In genomic region chr7:99351104-99351801, GRCm38 (mm10) we compare ENCODE assay signal across 9 mouse cellular contexts. TPM values are rescaled to one million over a fixed set of nuclear protein-coding genes. Genes with fewer than 3 reads are reported as not detected.
A peak's percentile ranks its signal among the peaks of the same experiment; 100 is the strongest.
ATAC-seq and TF ChIP-seq lines count a peak whose summit lies in the region.
"Had no signal": no experiment of that assay in that cellular context is flagged by ENCODE, and none has a peak within 500 bp of the region (broad histone marks: within the 10 kb centered on the region; RNA-seq: fewer than 3 reads in every experiment).

No protein-coding gene starts in this region.

- no peak for TF ChIP-seq POLR2A in ES-Bruce4 (IDR thresholded peaks at IDR 0.05; ENCODE audit: insufficient read depth, low read length)

- H3K9ac ChIP-seq in ES-Bruce4 (ENCODE audit: low read depth, poor library complexity, severe bottlenecking): peak overlapping the region; percentile 70
- peak overlapping the region; percentile 38 for H3K9ac ChIP-seq in forebrain, embryonic 15.5 days (replicated peaks)
- H3K9ac ChIP-seq in hindbrain, embryonic 12.5 days: peak overlapping the region; percentile 72
- H3K9ac ChIP-seq in liver, embryonic 15.5 days: no peak overlapping the region
- H3K9ac ChIP-seq in neural tube, embryonic 15.5 days (replicated peaks): peak overlapping the region; percentile 50

- H3K4me1 ChIP-seq in ES-Bruce4 (ENCODE audit: control insufficient read depth, insufficient read depth, low read length): peaks cover 7% of the 10 kb centered on the region
- H3K4me1 ChIP-seq in forebrain, embryonic 15.5 days: peaks cover 50% of the 10 kb centered on the region
- H3K4me1 ChIP-seq in hindbrain, embryonic 12.5 days: peaks cover 64% of the 10 kb centered on the region
- 0 out of 2 replicates have a peak, but pooled peaks cover under 1% of the 10 kb centered on the region for H3K4me1 ChIP-seq in liver, embryonic 15.5 days (replicated peaks)
- peaks cover 56% of the 10 kb centered on the region for H3K4me1 ChIP-seq in neural tube, embryonic 15.5 days

- H3K27me3 ChIP-seq in ES-Bruce4 (ENCODE audit: control insufficient read depth, insufficient read depth, low read length, poor library complexity, severe bottlenecking): no peaks in the 10 kb centered on the region
- no peaks in the 10 kb centered on the region for H3K27me3 ChIP-seq in forebrain, embryonic 15.5 days
- no peaks in the 10 kb centered on the region for H3K27me3 ChIP-seq in hindbrain, embryonic 12.5 days
- H3K27me3 ChIP-seq in liver, embryonic 15.5 days: peaks cover 39% of the 10 kb centered on the region
- no peaks in the 10 kb centered on the region for H3K27me3 ChIP-seq in neural tube, embryonic 15.5 days (replicated peaks)

- peak overlapping the region; percentile 51 for H3K4me2 ChIP-seq in forebrain, embryonic 15.5 days (replicated peaks)
- H3K4me2 ChIP-seq in hindbrain, embryonic 12.5 days (replicated peaks): peak overlapping the region; percentile 68
- peak overlapping the region; percentile 53 for H3K4me2 ChIP-seq in liver, embryonic 15.5 days
- H3K4me2 ChIP-seq in neural tube, embryonic 15.5 days: peak overlapping the region; percentile 57

- WGBS in forebrain, embryonic 15.5 days: 4% methylated on average over 12 of the region's 12 CpGs
- 5% methylated on average over 12 of the region's 12 CpGs for WGBS in hindbrain, embryonic 12.5 days
- WGBS in liver, embryonic 15.5 days (ENCODE audit: insufficient replicate concordance): 44% methylated on average over 12 of the region's 12 CpGs
- 14% methylated on average over 12 of the region's 12 CpGs for WGBS in neural tube, embryonic 15.5 days

- TF ChIP-seq EP300 in ES-Bruce4 (IDR thresholded peaks at IDR 0.05; ENCODE audit: insufficient read depth, low read depth, low read length): no peak

- H3K4me3 ChIP-seq in ES-Bruce4 (ENCODE audit: low read depth, low read length): peak overlapping the region; percentile 63
- peak overlapping the region; percentile 36 for H3K4me3 ChIP-seq in forebrain, embryonic 15.5 days
- H3K4me3 ChIP-seq in hindbrain, embryonic 12.5 days: peak overlapping the region; percentile 49
- peak overlapping the region; percentile 45 for H3K4me3 ChIP-seq in liver, embryonic 15.5 days (replicated peaks)
- H3K4me3 ChIP-seq in neural tube, embryonic 15.5 days (replicated peaks): peak overlapping the region; percentile 43

- no peak for TF ChIP-seq CTCF in ES-Bruce4 (IDR thresholded peaks at IDR 0.05; ENCODE audit: low read depth, low read length)

- peak overlapping the region; percentile 66 for H3K27ac ChIP-seq in ES-Bruce4 (ENCODE audit: insufficient read depth, low read length)
- H3K27ac ChIP-seq in forebrain, embryonic 15.5 days (replicated peaks): peak overlapping the region; percentile 80
- H3K27ac ChIP-seq in hindbrain, embryonic 12.5 days: peak overlapping the region; percentile 87
- no peak overlapping the region for H3K27ac ChIP-seq in liver, embryonic 15.5 days (replicated peaks)
- H3K27ac ChIP-seq in neural tube, embryonic 15.5 days (replicated peaks): peak overlapping the region; percentile 81
- H3K27ac ChIP-seq: macrophage had no signal

- no peaks in the 10 kb centered on the region for H3K9me3 ChIP-seq in ES-Bruce4 (replicated peaks; ENCODE audit: control insufficient read depth, insufficient read depth, low read length, poor library complexity, severe bottlenecking)
- no peaks in the 10 kb centered on the region for H3K9me3 ChIP-seq in forebrain, embryonic 15.5 days
- H3K9me3 ChIP-seq in hindbrain, embryonic 12.5 days (replicated peaks): no peaks in the 10 kb centered on the region
- no peaks in the 10 kb centered on the region for H3K9me3 ChIP-seq in liver, embryonic 15.5 days (replicated peaks)
- no peaks in the 10 kb centered on the region for H3K9me3 ChIP-seq in neural tube, embryonic 15.5 days (replicated peaks)

- peak; percentile 53; the same call in 1 of the 2 replicates for ATAC-seq in cerebellum, adult (ENCODE audit: insufficient number of reproducible peaks, low FRiP score, low TSS enrichment)
- peak; percentile 24; the same call in 1 of the 2 replicates for ATAC-seq in forebrain, embryonic 15.5 days (replicated peaks)
- ATAC-seq in hindbrain, embryonic 12.5 days (ENCODE audit: low FRiP score): no peak
- no peak for ATAC-seq in liver, embryonic 15.5 days (ENCODE audit: insufficient read depth)
- ATAC-seq in neural tube, embryonic 15.5 days (ENCODE audit: low FRiP score): no peak
- ATAC-seq in activated CD4-positive, CD25-positive, alpha-beta regulatory T cell, adult 4 months: no peak
- ATAC-seq in granulocyte monocyte progenitor cell, adult 5-6 weeks (replicated peaks; ENCODE audit: poor library complexity, severe bottlenecking): no peak

- peaks cover 5% of the 10 kb centered on the region for H3K36me3 ChIP-seq in ES-Bruce4 (ENCODE audit: control insufficient read depth, insufficient read depth, low read length, poor library complexity, severe bottlenecking)
- H3K36me3 ChIP-seq in forebrain, embryonic 15.5 days: peaks cover 11% of the 10 kb centered on the region; the same call in 1 of the 2 replicates
- H3K36me3 ChIP-seq in hindbrain, embryonic 12.5 days: peaks cover 30% of the 10 kb centered on the region
- H3K36me3 ChIP-seq in liver, embryonic 15.5 days (replicated peaks): no peaks in the 10 kb centered on the region; the same call in 1 of the 2 replicates
- peaks cover 12% of the 10 kb centered on the region for H3K36me3 ChIP-seq in neural tube, embryonic 15.5 days

RNA-seq across cellular contexts. Expression of gene Serpinh1, which starts 1.8 kb away (rescaled TPM):
- 211 and 229 TPM in 2 replicates for polyA plus RNA-seq in ES-Bruce4 (2011; ENCODE audit: insufficient read depth, insufficient read length, low read depth, missing spikeins)
- polyA plus RNA-seq in forebrain, embryonic 15.5 days (2015; fragmentation: Nextera tagmentation; extraction: Ambion mirVana): 210 and 215 TPM in 2 replicates
- polyA plus RNA-seq in hindbrain, embryonic 12.5 days (2016; fragmentation: Nextera tagmentation; extraction: Ambion mirVana): 838 and 891 TPM in 2 replicates
- polyA plus RNA-seq in liver, embryonic 15.5 days (2015; fragmentation: Nextera tagmentation; extraction: Ambion mirVana): 80.5 and 82.0 TPM in 2 replicates
- polyA plus RNA-seq in neural tube, embryonic 15.5 days (2015; fragmentation: Nextera tagmentation; extraction: Ambion mirVana): 332 and 435 TPM in 2 replicates
- not detected for polyA plus RNA-seq in activated CD4-positive, CD25-positive, alpha-beta regulatory T cell, adult 4 months (2017; shearing (Covaris generic))
- total RNA-seq in granulocyte monocyte progenitor cell, adult 5-6 weeks (2014; fragmentation: Nextera tagmentation): 0.80 TPM in 1 of 2 replicates, not detected in the other
- not detected in 2 replicates for total RNA-seq in granulocyte monocyte progenitor cell, adult 5-6 weeks (2017)

RNA-seq across cellular contexts. Expression of gene Gdpd5, which starts 30.0 kb away (rescaled TPM):
- 5.9 and 8.4 TPM in 2 replicates for polyA plus RNA-seq in ES-Bruce4 (2011; ENCODE audit: insufficient read depth, insufficient read length, low read depth, missing spikeins)
- 40.0 and 41.8 TPM in 2 replicates for polyA plus RNA-seq in forebrain, embryonic 15.5 days (2015; fragmentation: Nextera tagmentation; extraction: Ambion mirVana)
- 43.8 and 44.5 TPM in 2 replicates for polyA plus RNA-seq in hindbrain, embryonic 12.5 days (2016; fragmentation: Nextera tagmentation; extraction: Ambion mirVana)
- 1.9 and 2.1 TPM in 2 replicates for polyA plus RNA-seq in liver, embryonic 15.5 days (2015; fragmentation: Nextera tagmentation; extraction: Ambion mirVana)
- polyA plus RNA-seq in neural tube, embryonic 15.5 days (2015; fragmentation: Nextera tagmentation; extraction: Ambion mirVana): 41.2 and 45.7 TPM in 2 replicates
- 10 to 100 TPM in 1 of 2 experiments, 1 to 10 TPM in 1; 9.7 to 14.7 TPM for polyA plus RNA-seq in activated CD4-positive, CD25-positive, alpha-beta regulatory T cell, adult 4 months (2017; shearing (Covaris generic))
- total RNA-seq in granulocyte monocyte progenitor cell, adult 5-6 weeks (2014; fragmentation: Nextera tagmentation): not detected in 2 replicates
- total RNA-seq in granulocyte monocyte progenitor cell, adult 5-6 weeks (2017): 0.56 TPM in 1 of 2 replicates, not detected in the other

Comparison
In these comparisons a context has a peak if more than half of its experiments do, and no peak if none do; other contexts are left out.
1. ATAC-seq: peak in cerebellum, adult (single experiment) and forebrain, embryonic 15.5 days (single experiment); none in hindbrain, embryonic 12.5 days (single experiment), liver, embryonic 15.5 days (single experiment), neural tube, embryonic 15.5 days (single experiment), activated CD4-positive, CD25-positive, alpha-beta regulatory T cell, adult 4 months (single experiment) and granulocyte monocyte progenitor cell, adult 5-6 weeks (single experiment).
2. RNA of gene Serpinh1, which starts 1.8 kb away (polyA plus RNA-seq): 838 to 891 TPM in hindbrain, embryonic 12.5 days, 332 to 435 TPM in neural tube, embryonic 15.5 days, 211 to 229 TPM in ES-Bruce4, 210 to 215 TPM in forebrain, embryonic 15.5 days and 80.5 to 82.0 TPM in liver, embryonic 15.5 days; not detected in activated CD4-positive, CD25-positive, alpha-beta regulatory T cell, adult 4 months; every median in the first group is over 10 times any median in the second.
3. Peak in every context shown above with its lines, with median percentiles within 50 percentile points of each other: H3K4me3 ChIP-seq and H3K4me2 ChIP-seq.